Mouse (Mus musculus) mesoderm, embryonic 11.5 days (tissue): ENCODE measurements around the gene Derl2.

Experiments
- DNase-seq: peaks from one replicate; pipeline ENCODE4 v3.0.0-alpha.2; 2012; ENCODE audit warnings: low read depth, low spot score

Gene Derl2

DNA sequence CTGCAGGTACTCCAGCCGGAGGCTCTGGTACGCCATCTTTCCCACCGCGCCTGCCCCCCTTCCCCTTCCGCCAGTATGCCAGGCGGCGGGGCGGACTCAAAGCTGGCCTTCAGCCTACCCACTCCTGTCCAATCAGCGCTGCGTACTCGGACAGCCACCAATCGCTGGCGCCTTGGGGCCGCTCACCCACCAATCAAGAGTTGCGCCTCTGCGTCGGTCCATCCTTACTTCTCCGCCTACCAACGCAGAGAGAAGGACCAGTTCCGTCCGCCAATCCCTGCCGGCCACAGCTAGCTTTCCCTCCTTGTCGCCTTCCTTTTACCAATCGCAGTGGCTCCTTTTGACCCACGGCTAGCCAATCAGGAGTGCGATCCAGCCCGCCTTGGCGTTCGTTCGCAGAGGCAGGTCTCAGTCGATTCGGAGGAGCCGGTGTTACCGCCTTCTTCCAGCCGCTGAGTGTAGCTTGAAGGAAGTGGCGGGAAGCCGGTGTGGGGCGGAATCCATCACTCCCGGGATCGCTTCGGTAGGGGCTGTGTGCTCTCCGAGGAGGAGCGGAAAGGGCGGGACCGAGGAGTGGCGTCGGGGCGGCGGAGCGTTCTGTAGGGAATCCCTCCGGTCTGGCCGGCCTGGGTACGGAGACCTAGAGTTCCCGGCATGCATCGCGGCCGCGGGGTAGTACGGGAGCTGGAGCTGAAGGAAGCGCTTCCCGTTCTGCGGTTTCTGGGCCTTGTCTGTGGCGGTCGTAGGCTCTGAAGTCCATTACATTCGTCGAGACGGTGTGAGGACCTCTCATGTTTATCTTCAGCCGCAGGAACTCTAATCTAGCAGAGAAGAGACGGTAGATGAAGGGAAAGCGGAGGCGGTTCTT is at the start of gene Derl2, which contains the start of gene Mis12:
Derl2 (minus strand) TSS at position 641 of the 868 bp plus-strand sequence.
Mis12 (plus strand) TSS at position 411 of the 868 bp plus-strand sequence.
- peak; percentile 99 for DNase-seq

- peak; percentile 24 for DNase-seq
Measured at GRCm38 (mm10) chr11:71052554-71052953, 32.9 kb upstream of the Derl2 start.

GRCm38 (mm10) chr11:71039526-71040298 is 20.1 kb upstream of the Derl2 start:
- no peak for DNase-seq

- peak; percentile 91 for DNase-seq
Measured at GRCm38 (mm10) chr11:71033163-71033761, 13.6 kb upstream of the Derl2 start, which contains the start of gene 6330403K07Rik. 6330403K07Rik (minus strand) TSS chr11:71033513.

DNA sequence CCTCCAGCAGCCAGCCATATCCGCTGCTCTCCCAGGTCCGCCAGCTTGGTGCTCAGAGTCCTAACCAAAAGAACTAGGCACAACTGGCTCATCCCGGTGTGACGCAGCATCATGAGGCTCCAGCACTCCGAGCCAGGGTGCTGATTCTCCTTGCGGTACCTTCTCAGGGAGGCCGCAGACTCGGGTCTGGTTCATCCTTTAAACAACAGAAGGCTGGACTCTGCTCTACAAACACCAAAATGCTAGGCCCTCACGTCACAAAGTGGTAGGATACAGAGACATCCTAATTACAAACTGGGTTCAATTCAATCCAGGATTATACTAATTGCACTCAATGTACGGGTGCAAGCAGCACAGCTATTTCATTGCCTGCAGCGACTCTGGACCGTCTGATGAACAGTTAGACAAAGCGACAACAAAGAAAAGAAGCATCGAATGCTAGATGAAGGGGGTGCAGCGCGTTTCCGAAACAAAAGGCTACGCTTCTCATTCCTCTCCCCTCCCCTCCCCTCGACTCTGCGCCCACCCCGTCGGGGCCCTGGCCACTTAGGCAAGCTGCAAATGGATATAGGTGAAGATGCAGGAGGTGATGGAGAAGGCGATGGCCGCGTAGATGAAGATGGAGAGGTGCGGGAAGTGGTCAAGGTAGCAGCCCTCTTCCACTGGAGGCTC is 13.0 kb upstream of the Derl2 start:
- DNase-seq: peak; percentile 43

DNA sequence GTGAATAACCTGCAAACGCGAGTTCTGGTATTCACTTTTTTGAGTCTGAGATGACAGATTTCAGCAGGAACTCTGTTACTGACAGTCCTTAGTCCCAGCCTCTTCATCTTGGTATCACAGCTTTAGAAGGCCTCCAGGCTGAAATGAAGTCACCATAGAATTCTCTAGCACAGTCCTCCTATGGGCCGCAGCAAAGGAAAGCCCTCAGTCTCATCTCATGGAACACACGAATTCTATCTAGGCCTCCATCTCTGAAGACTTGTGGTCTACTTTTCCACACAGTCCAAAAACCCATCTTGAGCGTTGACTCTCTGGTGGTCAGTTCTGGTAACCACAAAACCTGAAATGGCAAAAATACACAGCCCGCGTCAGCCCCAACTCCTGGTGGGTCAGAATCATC is 12.4 kb upstream of the Derl2 start:
- no peak for DNase-seq

DNA sequence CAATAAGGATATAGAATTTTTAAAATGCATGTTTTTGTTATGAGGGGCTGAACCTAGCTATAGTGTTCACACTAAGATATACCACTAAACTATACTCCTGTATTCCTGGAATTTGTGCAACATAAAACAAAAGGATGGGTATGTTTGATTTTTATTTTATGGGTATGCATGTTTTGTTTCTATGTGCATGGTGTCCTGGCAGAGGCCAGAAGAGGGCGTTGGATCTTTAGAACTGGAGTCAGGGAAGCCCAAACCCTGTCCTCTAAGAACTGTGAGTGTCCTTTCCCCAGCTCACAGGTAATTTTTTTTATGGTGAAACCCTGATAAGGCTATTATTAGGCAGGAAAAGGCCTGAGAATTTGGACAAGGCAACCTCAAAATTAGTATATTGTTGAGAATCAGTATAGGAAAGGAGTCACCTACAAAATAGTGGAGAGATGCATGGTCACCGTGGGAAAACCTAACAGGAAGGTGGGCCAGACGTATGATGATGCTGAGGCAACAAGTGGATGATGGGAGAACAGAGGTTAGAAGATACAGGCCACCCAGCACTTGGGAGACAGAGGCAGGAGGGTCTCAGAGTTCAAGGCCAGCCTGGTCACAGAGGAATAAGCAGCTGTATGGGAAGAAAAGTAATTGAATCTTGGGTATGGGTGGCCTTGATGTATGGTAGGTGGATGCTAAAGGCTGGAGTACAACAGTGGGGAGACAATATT is 9.9 kb upstream of the Derl2 start:
- DNase-seq: no peak

GRCm38 (mm10) chr11:71028280-71028679 is 8.6 kb upstream of the Derl2 start:
- DNase-seq: no peak

DNA sequence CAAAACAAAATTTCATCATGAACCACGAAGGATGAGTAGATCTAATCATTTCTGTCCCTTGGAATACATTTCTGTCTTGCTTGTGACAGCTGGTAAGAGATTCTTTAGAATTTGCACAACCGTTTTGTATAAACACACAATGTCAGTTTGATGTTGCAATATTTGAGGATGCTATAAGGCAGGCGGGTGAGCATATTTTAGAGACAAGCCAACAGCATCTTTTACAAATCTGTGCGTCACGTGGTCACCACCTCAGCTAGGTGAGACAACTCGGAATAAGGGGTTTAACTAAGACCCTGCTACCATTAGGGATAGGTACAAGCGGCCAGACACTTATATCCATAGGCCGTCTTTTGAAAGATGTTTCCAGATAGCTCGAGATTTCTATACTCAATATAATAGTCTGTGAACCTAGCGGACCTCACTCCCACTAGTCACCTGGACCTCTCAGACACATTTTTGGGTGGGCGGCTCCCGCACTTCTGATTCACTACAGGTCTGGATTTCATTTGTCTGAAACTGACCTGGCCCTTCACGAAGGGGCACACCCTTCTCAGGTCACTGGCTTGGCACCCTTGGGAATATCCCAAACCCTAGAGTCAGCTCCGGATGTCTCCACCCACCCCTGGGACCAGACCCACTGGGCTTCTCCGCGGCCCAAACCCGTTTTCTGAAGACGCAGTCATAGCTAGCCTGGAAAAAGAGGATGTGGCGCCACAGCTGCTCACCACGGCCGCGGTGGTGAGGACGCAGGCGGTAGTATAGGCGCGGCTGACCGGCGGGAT is 1.0 kb downstream of the Derl2 start:
- DNase-seq: no peak

- no peak for DNase-seq
Measured at GRCm38 (mm10) chr11:71017051-71017450, 2.6 kb downstream of the Derl2 start.

- DNase-seq: no peak
Measured at GRCm38 (mm10) chr11:71012743-71013142, 6.9 kb downstream of the Derl2 start.

- no peak for DNase-seq
Measured at GRCm38 (mm10) chr11:71008321-71008720, 11.3 kb downstream of the Derl2 start.

GRCm38 (mm10) chr11:71007831-71008230 is 11.8 kb downstream of the Derl2 start:
- no peak for DNase-seq

- DNase-seq: no peak
Measured at GRCm38 (mm10) chr11:71007026-71007425, 12.6 kb downstream of the Derl2 start.

GRCm38 (mm10) chr11:71005046-71005445 is 14.6 kb downstream of the Derl2 start:
- DNase-seq: no peak

- peak; percentile 98 for DNase-seq
Measured at GRCm38 (mm10) chr11:71004316-71004773, 15.3 kb downstream of the Derl2 start, which contains the start of gene Dhx33. Dhx33 (minus strand) TSS chr11:71004437.

DNA sequence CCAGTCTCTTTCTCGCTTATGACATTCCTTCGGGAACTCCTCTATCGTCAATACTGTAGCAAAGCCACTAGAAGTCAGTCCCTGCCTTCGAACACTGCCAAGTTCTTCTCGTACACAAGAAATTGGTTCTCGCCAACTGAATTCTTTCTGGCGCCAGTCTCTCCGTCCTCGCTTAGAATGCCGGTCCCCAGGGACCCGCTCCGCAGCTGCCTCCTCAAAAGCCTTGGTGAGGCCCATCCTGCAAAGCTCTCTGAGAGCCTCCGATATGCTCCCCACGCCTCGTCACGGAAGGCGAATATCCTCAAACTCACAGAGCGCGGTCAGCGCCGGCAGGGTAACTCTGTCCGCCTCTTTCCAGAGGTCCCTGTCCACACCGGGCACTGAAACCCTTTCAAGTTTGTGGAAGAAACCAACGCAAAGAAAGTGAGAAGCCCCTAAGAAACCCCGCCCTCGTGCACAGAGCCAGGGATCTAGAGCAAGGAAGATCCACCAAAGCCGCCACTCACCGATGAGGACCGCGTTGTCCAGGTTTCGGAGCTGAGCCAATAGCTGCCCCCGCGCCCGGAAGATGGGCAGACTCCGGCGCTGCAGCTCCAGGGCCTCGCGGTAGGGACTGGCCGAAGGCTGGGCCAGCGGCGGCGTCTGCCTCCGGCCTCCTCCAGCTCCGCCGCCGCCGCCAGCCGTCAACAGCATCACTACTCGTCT is 15.9 kb downstream of the Derl2 start:
- DNase-seq: peak; percentile 76

- DNase-seq: no peak
Measured at GRCm38 (mm10) chr11:71001167-71001566, 18.5 kb downstream of the Derl2 start.

DNA sequence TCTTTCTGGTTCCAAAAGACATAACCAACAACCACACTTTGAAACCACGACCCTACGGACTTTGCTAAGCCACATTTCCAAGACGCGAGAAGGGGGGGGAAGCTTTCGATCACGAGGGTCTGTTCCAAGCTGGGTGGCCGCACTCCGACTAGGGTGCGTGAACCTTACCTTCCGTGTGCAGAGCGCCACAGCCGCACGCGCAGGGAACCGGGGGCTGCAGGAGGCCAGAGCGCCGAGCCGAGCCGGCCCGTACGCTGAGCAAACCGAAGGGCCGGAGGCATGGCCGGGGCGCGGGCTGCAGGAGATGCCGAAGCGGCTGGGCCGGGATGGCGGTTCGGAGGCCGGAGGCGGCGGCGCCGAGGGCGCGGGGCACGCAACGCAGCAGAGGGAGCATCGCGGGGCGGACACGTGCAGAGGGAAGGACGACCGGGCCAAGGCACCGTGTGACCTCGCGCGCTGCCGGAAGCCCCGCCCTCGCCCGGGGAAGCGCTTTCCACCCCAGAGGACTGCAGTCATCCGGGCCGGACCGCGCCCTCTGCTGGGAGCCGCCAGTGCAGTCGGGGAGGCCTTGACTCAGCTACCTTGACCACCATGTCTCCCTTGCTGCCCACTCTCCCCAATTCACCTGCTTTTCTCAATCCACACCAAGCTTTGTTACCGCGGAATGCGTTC is 36.9 kb downstream of the Derl2 start, which contains the start of gene C1qbp:
C1qbp (minus strand) TSS at position 470 of the 672 bp plus-strand sequence.
- DNase-seq: peak; percentile 91
